Mouse (Mus musculus) stomach, embryonic 15.5 days (tissue): ENCODE results near the gene Rpl23. TPM values are rescaled to one million over a fixed set of nuclear protein-coding genes. Genes with fewer than 3 reads are reported as not detected.
"Not testable (repeated sequence)": the region's sequence is repeated elsewhere in the genome, so short reads cannot be mapped to it uniquely, and the experiment has no call there.

Experiments used
- ATAC-seq: fragments of 200-750 bp; cut with Nextera tagmentation; 2 replicates; pipeline ENCODE4 v1.8.0; 2017; ENCODE audit warnings: low read depth, moderate number of reproducible peaks, moderate TSS enrichment; ENCODE audit not compliant: insufficient read depth, low FRiP score
- H3K27ac ChIP-seq: fragments of 300-500 bp; sonication (generic); 2 replicates; pipeline ENCODE4 v1.5.1; 2015; ENCODE audit warnings: mild to moderate bottlenecking, inconsistent platforms
- H3K27me3 ChIP-seq: fragments of 300-500 bp; sonication (generic); replicated peaks from 2 replicates; pipeline ENCODE4 v1.6.1; 2015; ENCODE audit warnings: inconsistent platforms
- H3K36me3 ChIP-seq: fragments of 300-500 bp; sonication (generic); 2 replicates; pipeline ENCODE4 v1.6.1; 2015; ENCODE audit warnings: inconsistent platforms
- H3K4me1 ChIP-seq: fragments of 300-500 bp; sonication (generic); 2 replicates; pipeline ENCODE4 v1.6.1; 2015; ENCODE audit warnings: inconsistent platforms
- H3K4me2 ChIP-seq: fragments of 300-500 bp; sonication (generic); 2 replicates; pipeline ENCODE4 v1.6.1; 2015; ENCODE audit warnings: mild to moderate bottlenecking, inconsistent platforms
- H3K4me3 ChIP-seq: fragments of 300-500 bp; sonication (generic); replicated peaks from 2 replicates; pipeline ENCODE4 v1.5.1; 2015; ENCODE audit warnings: inconsistent platforms
- H3K9ac ChIP-seq: fragments of 300-500 bp; sonication (generic); 2 replicates; pipeline ENCODE4 v1.6.1; 2015; ENCODE audit warnings: inconsistent platforms
- H3K9me3 ChIP-seq: fragments of 300-500 bp; sonication (generic); 2 replicates; pipeline ENCODE4 v1.6.1; 2016; ENCODE audit warnings: inconsistent platforms
- WGBS: fragments of 180-500 bp; shearing (Covaris S2); methylation state at CpG from one replicate; pipeline ENCODE4 v1.1.7; 2015; 5-methylcytosine and 5-hydroxymethylcytosine counted together
- microRNA-seq: library from miRNA; unstranded; fragments of <30 nt; microRNA quantifications from one replicate; pipeline ENCODE4, GENCODE M21; 2016
- polyA plus RNA-seq: library from polyadenylated mRNA; unstranded; fragments of >200 nt; fragmentation: Nextera tagmentation; extraction: Ambion mirVana; gene quantifications from 2 replicates; pipeline ENCODE4 v1.2.1, GENCODE M21; 2015

Gene Rpl23
- polyA plus RNA-seq, 1 experiment from 2014 or later, result 502 TPM

- not testable (repeated sequence) for H3K27ac ChIP-seq, H3K27me3 ChIP-seq, H3K4me2 ChIP-seq, H3K4me1 ChIP-seq, H3K9me3 ChIP-seq, ATAC-seq, H3K36me3 ChIP-seq, H3K9ac ChIP-seq, H3K4me3 ChIP-seq
- WGBS, result 78% methylated on average over 5 of the region's 5 CpGs
Observed at GRCm38 (mm10) chr11:97734810-97735209, 47.4 kb downstream of the Rpl23 start.

GRCm38 (mm10) chr11:97733689-97734088 lies 48.5 kb downstream of the Rpl23 start:
- 36% methylated on average over 10 of the region's 10 CpGs for WGBS
- Histone ChIP-seq H3K4me2 (no peak overlapping the region), H3K4me3 (no peak overlapping the region), H3K36me3 (peaks cover 5% of the 10 kb centered on the region), H3K9me3 (no peaks in the 10 kb centered on the region), H3K9ac (no peak overlapping the region), H3K27ac (no peak overlapping the region), H3K4me1 (peaks cover 5% of the 10 kb centered on the region; the same call in 1 of the 2 replicates), H3K27me3 (no peaks in the 10 kb centered on the region)
- no peak for ATAC-seq

GRCm38 (mm10) chr11:97728730-97729129 lies 53.5 kb downstream of the Rpl23 start:
- WGBS, result 65% methylated on average over 7 of the region's 7 CpGs
- no peak overlapping the region for H3K9ac ChIP-seq
- no peak for ATAC-seq
- H3K4me2 ChIP-seq, result no peak overlapping the region
- peaks cover 40% of the 10 kb centered on the region for H3K36me3 ChIP-seq
- no peaks in the 10 kb centered on the region for H3K4me1 ChIP-seq
- no peak overlapping the region for H3K4me3 ChIP-seq
- H3K9me3 ChIP-seq, result no peaks in the 10 kb centered on the region
- no peaks in the 10 kb centered on the region for H3K27me3 ChIP-seq
- H3K27ac ChIP-seq, result no peak overlapping the region

GRCm38 (mm10) chr11:97728311-97728710 lies 53.9 kb downstream of the Rpl23 start:
- H3K4me3 ChIP-seq, result no peak overlapping the region
- no peak overlapping the region for H3K27ac ChIP-seq
- peaks cover 41% of the 10 kb centered on the region for H3K36me3 ChIP-seq
- 68% methylated on average over 7 of the region's 7 CpGs for WGBS
- ATAC-seq, result no peak
- no peaks in the 10 kb centered on the region for H3K4me1 ChIP-seq
- H3K4me2 ChIP-seq, result no peak overlapping the region
- H3K9me3 ChIP-seq, result no peaks in the 10 kb centered on the region
- no peaks in the 10 kb centered on the region for H3K27me3 ChIP-seq
- H3K9ac ChIP-seq, result no peak overlapping the region

Small RNAs within 50 kb of the gene (microRNA-seq; reads per million reads assigned to microRNA genes)
- not detected for gene Mir8102

Other genes with a start within 250 kb of the Rpl23 start
- gene Srcin1, start 206.3 kb downstream of the Rpl23 start, polyA plus RNA-seq, result 0.33 and 0.44 TPM in 2 replicates
- gene Epop, start 152.7 kb downstream of the Rpl23 start, polyA plus RNA-seq, result 3.7 and 3.9 TPM in 2 replicates
- gene Mllt6, start 119.0 kb downstream of the Rpl23 start, polyA plus RNA-seq, result 2.2 TPM in 2 replicates
- gene Cisd3, start 96.6 kb downstream of the Rpl23 start, polyA plus RNA-seq, result 37.2 and 40.7 TPM in 2 replicates
- gene Pcgf2, start 81.9 kb downstream of the Rpl23 start, polyA plus RNA-seq, result 12.1 and 13.6 TPM in 2 replicates
- gene Psmb3, start 79.0 kb downstream of the Rpl23 start, polyA plus RNA-seq, result 396 and 424 TPM in 2 replicates
- 1.4 and 1.5 TPM in 2 replicates for gene Pip4k2b, start 37.7 kb downstream of the Rpl23 start, polyA plus RNA-seq
- 14.8 and 16.8 TPM in 2 replicates for gene Cwc25, start 15.9 kb downstream of the Rpl23 start, polyA plus RNA-seq
- 0.37 and 0.60 TPM in 2 replicates for gene 1700001P01Rik, start 6.5 kb downstream of the Rpl23 start, polyA plus RNA-seq
- 112 and 122 TPM in 2 replicates for gene Lasp1, start 16.6 kb upstream of the Rpl23 start, polyA plus RNA-seq
- gene B230217C12Rik, start 58.3 kb upstream of the Rpl23 start, polyA plus RNA-seq, result 4.0 and 5.7 TPM in 2 replicates
- gene Fbxo47, start 101.7 kb upstream of the Rpl23 start, polyA plus RNA-seq, result 0.52 and 0.65 TPM in 2 replicates
- 0.73 and 1.0 TPM in 2 replicates for gene Plxdc1, start 204.0 kb upstream of the Rpl23 start, polyA plus RNA-seq
- 8.2 and 13.4 TPM in 2 replicates for gene Arl5c, start 213.7 kb upstream of the Rpl23 start, polyA plus RNA-seq
- 7.3 and 9.5 TPM in 2 replicates for gene Cacnb1, start 240.6 kb upstream of the Rpl23 start, polyA plus RNA-seq
- 855 and 1,061 TPM in 2 replicates for gene Rpl19, start 244.3 kb upstream of the Rpl23 start, polyA plus RNA-seq